Mouse (Mus musculus): ENCODE data around the gene Fam111a.

GRCm38 (mm10) chr19:12633176-12633575, 87.6 kb downstream of the Fam111a start, which contains the start of gene Glyat:
- TF ChIP-seq POLR2A (IDR thresholded peaks at IDR 0.05; ENCODE audit: insufficient read depth, low read depth, low read length) = no peak
- no peak for TF ChIP-seq CTCF (IDR thresholded peaks at IDR 0.05; ENCODE audit: insufficient read depth, low read depth, low read length)

Measured in olfactory bulb, adult 2 months (tissue).